Mouse (Mus musculus): ENCODE measurements around the gene Ndufaf8.

The Ndufaf8 gene

DNA sequence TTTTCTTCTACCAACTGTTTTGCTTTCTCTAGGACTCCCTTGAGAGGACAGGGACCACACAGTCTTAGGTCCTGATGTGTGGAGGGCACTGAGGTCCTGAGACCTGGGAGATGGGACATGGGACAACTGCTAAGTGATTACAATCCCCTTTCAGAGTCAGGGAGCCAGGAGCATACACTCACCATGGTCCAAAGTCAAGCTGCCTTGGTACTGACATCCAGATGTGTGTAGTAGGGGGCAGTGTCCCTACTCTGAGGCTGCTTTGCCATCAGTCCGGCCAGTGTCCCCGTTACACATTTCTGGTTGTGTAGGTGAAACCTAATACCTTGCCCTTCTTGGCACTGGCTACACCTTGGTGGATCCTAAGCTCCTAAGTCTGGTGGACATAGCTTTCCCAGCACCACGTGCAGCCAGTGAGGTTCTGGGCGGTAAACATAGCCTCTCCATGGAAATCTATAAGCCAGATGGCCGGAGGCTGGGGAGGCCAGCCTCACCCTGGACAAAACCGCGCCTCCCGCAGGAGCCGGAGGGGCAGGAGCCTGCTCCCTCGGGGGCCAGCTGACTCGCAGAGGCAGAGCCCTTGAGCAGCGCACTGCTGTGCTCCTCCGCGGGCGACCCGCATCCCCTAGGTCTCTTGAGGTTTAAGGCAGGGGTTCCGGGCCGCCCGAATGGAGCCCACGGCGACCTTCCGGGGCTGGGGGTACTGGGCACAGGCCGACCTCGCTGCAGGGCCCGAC, 12.7 kb upstream of the Ndufaf8 start:
- ATAC-seq (ENCODE audit: low TSS enrichment), result peak; percentile 32; the same call in 1 of the 2 replicates

DNA sequence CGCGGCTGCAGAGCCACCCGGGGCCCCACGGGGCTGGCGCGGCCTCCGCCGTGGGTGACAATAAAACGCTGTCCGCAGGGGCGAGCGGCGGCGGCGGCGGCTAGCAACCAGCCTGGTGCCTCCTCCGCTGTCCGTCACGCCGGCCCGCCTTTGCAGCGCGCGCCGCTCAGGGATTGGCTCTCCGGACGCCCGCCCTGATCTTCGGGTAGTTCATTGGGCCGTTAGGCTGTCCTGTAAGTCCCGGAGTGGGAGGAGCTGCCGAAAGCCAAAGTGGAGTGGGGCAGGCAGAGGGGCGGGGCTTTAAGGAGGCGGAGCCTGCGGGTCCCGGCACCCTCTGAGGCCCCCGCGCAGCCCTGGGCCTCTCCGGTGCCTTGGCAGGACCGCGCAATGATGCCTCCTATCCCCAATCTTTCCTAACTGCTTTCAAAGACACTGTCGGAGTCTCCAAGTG, 12.0 kb upstream of the Ndufaf8 start, which contains the start of gene Cep131:
Cep131 (minus strand) TSS at position 126 of the 451 bp plus-strand sequence.
- ATAC-seq (ENCODE audit: low TSS enrichment), result peak; percentile 99

DNA sequence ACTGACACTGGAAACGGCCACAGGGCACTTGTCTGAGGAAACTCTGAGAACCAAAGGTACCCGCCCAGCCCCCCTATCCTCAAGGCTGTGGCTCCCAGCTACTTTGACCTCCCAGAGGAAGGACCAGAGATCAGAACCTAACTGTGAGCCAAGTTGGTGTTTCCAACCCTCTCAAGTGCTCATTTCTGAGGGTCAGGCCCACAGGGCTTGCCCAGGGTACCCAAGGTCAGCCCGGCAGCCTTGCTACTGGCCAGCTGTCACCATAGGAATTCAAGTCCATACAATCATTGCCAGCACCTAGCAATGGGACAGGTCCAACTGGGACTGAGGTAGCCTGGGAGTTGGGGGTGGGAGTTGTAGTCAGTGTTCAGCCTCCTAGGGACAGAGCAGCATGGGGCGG, 8.1 kb upstream of the Ndufaf8 start:
- ATAC-seq (ENCODE audit: low TSS enrichment), result no peak

GRCm38 (mm10) chr11:120092817-120093591, 5.7 kb upstream of the Ndufaf8 start:
- no peak for ATAC-seq (ENCODE audit: low TSS enrichment)

- ATAC-seq (ENCODE audit: low TSS enrichment), result no peak
Measured at GRCm38 (mm10) chr11:120101036-120101435, 2.3 kb downstream of the Ndufaf8 start.

DNA sequence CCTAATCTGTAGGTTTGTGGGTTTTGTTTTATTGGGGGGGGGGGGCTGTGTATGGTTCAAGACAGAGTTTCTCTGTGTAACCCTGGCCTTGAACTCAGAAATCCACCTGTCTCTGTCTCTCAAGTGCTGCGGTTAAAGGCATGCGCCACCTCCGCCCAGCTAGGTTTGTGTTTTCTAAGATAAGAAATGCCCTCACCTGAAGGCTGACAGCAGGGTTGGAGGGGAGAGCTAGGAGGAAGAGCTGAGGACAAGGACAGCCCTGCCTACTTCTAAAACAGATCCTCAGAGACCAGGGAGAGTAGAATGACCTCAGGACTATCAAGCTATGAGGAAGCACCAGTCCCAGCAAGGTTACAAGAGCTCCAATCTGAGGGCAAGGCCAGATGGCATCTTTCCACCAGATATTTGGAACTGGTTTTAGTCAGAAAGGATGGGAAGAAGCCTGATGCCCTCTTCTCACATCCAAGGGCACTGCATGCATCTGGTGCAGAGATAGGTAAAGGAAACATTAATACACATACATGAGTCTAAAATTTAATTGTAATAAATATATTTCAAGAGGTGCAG, 4.8 kb downstream of the Ndufaf8 start:
- no peak for ATAC-seq (ENCODE audit: low TSS enrichment)

- ATAC-seq (ENCODE audit: low TSS enrichment), result no peak
Measured at GRCm38 (mm10) chr11:120107026-120107425, 8.3 kb downstream of the Ndufaf8 start.

- 0 out of 2 replicates have a peak, but pooled peaks have one; percentile 13 for ATAC-seq (ENCODE audit: low TSS enrichment)
Measured at GRCm38 (mm10) chr11:120107796-120108195, 9.1 kb downstream of the Ndufaf8 start.

DNA sequence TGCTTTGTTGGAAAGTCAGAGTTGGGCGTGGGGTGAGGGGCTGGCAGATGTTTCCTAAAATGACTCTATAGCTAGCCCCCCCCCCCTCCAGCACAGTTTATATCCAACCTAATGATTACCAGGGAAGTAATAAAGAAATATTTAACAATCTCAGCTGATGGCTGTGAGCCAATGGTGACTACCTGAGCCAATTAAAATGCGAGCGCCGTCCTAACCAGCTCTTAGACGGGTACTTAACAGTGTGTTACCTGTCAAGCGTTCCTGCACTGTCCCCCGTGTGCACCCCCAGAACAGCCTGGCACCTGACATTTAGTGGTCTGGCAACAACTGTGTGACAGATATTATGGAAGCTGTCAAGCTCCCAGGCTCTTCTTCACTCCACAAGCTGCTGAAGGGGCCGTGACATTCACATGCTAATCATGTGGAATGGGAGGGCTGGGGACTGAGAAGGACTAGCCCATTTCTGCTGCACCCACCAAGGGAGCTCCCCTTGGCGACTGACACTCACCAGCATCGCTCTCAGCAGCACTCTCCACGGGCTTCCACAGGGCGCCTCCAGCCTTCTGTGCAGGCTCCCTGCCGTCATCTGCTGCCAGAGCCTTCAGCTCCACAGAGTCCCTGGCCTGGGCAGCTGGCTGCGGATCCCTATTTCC, 11.0 kb downstream of the Ndufaf8 start:
- no peak for ATAC-seq (ENCODE audit: low TSS enrichment)

GRCm38 (mm10) chr11:120110554-120110953, 11.8 kb downstream of the Ndufaf8 start:
- ATAC-seq (ENCODE audit: low TSS enrichment), result no peak

- no peak for ATAC-seq (ENCODE audit: low TSS enrichment)
Measured at GRCm38 (mm10) chr11:120111033-120111432, 12.3 kb downstream of the Ndufaf8 start.

GRCm38 (mm10) chr11:120112136-120112535, 13.4 kb downstream of the Ndufaf8 start:
- ATAC-seq (ENCODE audit: low TSS enrichment), result no peak

DNA sequence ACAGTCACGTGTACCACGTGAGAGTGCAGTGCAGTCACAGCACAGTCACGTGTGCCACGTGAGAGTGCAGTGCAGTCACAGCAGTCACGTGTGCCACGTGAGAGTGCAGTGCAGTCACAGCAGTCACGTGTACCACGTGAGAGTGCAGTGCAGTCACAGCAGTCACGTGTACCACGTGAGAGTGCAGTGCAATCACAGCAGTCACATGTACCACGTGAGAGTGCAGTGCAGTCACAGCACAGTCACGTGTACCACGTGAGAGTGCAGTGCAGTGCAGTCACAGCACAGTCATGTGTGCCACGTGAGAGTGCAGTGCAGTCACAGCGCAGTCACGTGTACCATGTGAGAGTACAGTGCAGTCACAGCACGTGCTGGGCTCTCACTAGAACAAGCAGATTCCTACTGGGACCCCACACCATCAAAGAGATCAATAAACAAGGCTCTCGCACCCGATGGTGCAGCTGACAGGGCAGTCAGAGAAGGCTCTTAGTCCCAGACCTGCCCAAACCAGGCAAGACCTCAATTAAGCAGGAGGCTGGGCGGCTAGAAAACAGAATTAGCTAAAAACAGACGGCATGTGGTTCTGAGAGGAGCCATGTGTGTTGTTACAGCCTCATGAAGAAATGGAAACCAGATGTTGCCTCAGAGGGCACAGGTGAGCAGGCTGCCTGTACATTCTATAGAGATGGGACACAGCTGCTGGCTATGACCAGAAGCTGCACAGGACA, 15.9 kb downstream of the Ndufaf8 start:
- ATAC-seq (ENCODE audit: low TSS enrichment), result no peak

DNA sequence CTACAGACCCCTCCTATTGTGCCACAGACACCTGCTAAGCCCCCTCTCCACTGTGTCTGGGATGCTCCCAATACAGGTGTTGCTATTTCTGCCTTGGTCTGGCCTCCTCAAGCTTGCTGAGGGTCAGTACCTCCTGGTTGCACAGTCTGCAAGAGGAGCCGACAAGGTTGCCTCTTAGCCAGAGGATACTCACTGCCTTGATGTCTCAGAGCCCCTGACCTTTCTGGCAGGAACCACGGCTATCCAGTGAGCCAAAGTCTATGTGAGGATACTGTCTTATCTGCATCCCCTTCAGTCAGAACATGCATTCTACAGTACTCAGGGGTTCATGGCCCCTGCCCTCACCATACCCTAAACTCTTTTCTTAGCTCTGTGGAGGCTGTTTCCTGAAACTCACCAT, 18.9 kb downstream of the Ndufaf8 start:
- ATAC-seq (ENCODE audit: low TSS enrichment), result no peak

DNA sequence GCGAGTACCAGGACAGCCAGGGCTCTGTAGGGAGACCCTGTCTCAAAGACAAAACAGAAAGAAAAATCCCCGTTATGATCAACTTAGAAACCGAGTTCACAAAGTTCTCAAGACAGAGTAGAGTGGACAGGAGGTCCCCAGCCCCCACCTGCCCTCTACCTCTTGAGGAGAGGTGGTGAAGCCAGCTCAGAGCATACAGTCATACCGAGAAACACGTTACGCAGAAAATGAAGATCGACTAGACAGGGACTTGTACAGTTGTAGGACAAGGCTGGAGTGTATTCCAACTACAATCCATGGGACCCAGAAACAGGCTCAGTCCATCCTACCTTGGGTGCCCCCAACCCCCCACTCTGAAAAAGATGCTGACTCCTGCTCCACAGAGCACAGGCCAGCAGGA, 20.4 kb downstream of the Ndufaf8 start:
- ATAC-seq (ENCODE audit: low TSS enrichment), result no peak

DNA sequence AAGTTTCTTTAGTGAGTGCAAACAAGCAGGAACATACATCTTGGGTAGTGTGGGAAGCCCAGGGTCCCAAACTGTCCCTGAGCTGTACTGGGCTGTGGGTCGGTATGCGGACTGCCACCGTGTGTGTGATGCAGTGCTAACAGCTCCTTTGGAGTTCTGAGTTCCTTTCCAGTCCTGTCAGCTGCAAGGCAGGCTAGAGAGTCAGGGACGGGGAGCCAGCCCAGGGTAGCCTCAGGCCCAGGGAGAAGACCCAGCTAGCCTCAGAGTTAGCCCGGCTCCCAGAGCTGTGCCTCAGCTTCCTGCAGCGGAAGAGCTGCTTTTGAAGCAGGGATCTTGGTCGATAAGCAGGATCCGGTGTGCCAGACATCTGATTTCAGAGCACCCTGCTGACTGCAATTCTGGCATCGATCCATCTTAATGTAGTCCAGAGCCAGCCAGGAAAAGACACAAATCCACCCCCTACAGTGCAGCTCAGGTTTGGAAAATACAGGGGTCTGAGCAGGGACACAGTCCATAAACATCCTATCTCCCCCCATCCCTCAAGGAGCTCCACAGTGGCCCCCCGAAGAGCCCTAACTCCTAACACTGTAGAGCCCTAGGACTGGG, 21.3 kb downstream of the Ndufaf8 start:
- ATAC-seq (ENCODE audit: low TSS enrichment), result 0 out of 2 replicates have a peak, but pooled peaks have one; percentile 13

DNA sequence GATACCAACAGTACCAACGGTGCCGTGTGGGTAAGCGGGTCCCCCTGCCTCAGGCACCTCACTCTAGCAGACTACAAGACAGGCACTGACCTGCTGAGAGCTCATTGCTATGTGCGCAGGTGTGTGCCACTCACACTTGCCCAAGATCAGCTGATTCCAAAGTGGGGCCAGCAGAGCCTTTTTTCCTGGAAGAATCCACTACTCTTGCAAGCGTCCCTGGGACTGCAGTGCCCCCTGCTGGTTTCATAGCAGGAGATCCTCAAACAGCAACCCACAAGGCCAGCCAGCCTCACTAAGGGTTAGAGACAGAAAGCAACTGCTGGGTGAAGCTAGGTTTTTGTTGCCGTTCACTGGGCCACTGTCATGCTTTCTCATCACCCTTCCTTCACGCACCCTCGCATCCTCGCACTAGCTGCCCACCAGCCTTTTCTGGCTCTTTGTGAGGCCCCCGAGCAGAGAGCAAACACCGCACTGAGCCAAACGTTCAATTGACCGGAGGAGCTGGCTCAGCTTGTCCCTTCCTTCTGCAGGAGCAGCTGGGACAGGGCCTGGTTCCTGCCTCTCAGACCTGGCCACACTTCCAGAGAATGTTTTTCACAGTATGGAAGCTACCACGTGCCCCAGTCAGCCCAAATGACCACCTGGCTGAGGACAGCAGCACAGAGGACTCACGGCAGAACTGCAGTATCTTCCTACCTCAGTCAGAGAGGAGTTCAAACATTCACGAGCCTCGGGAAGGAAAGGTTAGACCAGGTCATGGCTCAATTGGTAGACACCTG, 22.1 kb downstream of the Ndufaf8 start:
- peak; percentile 78 for ATAC-seq (ENCODE audit: low TSS enrichment)

DNA sequence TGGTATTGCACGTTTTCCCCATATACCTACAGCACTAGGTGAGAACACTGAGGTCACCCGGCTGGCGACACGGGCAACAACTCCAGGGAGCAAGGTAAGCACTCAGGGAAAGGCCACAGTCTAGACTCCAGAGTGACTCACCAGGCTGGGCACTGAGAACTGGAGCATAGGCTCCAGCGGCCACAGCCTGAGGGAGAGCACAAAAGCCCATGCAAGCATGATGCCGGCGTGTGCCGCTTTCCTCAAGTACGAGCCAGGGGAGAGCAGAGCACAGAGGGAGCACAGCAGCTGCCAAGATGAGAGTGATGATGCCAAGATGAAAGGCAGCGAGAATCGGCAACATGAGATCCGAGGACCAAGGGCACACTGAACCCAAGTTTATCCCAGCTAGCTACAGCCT, 23.4 kb downstream of the Ndufaf8 start:
- no peak for ATAC-seq (ENCODE audit: low TSS enrichment)

- ATAC-seq (ENCODE audit: low TSS enrichment), result no peak
Measured at GRCm38 (mm10) chr11:120126845-120127244, 28.1 kb downstream of the Ndufaf8 start.

GRCm38 (mm10) chr11:120129281-120129680, 30.6 kb downstream of the Ndufaf8 start:
- ATAC-seq (ENCODE audit: low TSS enrichment), result no peak

Measured in frontal cortex, adult (tissue).